Mouse (Mus musculus): ENCODE data around the gene Senp2. TPM values are rescaled to one million over a fixed set of nuclear protein-coding genes. Genes with fewer than 3 reads are reported as not detected.

The Senp2 gene
- polyA plus RNA-seq, 1 experiment from 2014 or later, result 70.5 TPM

GRCm38 (mm10) chr16:22043830-22044229 lies 34.5 kb downstream of the Senp2 start:
- WGBS, result 93% methylated on average over 4 of the region's 4 CpGs
- H3K36me3 ChIP-seq (replicated peaks), result peaks cover 95% of the 10 kb centered on the region
- H3K4me3 ChIP-seq, result no peak overlapping the region
- no peaks in the 10 kb centered on the region for H3K27me3 ChIP-seq (ENCODE audit: poor library complexity, severe bottlenecking)
- no peaks in the 10 kb centered on the region for H3K4me1 ChIP-seq
- H3K9me3 ChIP-seq, result no peaks in the 10 kb centered on the region
- no peak overlapping the region for H3K27ac ChIP-seq
- DNase-seq (ENCODE audit: extremely low spot score, low spot score), result no peak

- H3K27ac ChIP-seq, result no peak overlapping the region
- H3K4me3 ChIP-seq, result no peak overlapping the region
- no peaks in the 10 kb centered on the region for H3K27me3 ChIP-seq (ENCODE audit: poor library complexity, severe bottlenecking)
- 92% methylated on average over 3 of the region's 3 CpGs for WGBS
- no peak for DNase-seq (ENCODE audit: extremely low spot score, low spot score)
- no peaks in the 10 kb centered on the region for H3K4me1 ChIP-seq
- H3K36me3 ChIP-seq (replicated peaks), result peaks cover 82% of the 10 kb centered on the region
- no peaks in the 10 kb centered on the region for H3K9me3 ChIP-seq
Measured at GRCm38 (mm10) chr16:22045930-22046329, 36.6 kb downstream of the Senp2 start.

- Histone ChIP-seq H3K27ac (no peak overlapping the region), H3K27me3 (ENCODE audit: poor library complexity, severe bottlenecking) (no peaks in the 10 kb centered on the region), H3K36me3 (replicated peaks) (peaks cover 72% of the 10 kb centered on the region), H3K4me1 (no peaks in the 10 kb centered on the region), H3K9me3 (no peaks in the 10 kb centered on the region), H3K4me3 (no peak overlapping the region)
- DNase-seq (ENCODE audit: extremely low spot score, low spot score), result no peak
- 95% methylated on average over 10 of the region's 10 CpGs for whole genome bisulfite sequencing
Measured at GRCm38 (mm10) chr16:22046739-22047366, 37.6 kb downstream of the Senp2 start.

- peaks cover 8% of the 10 kb centered on the region; the same call in 1 of the 2 replicates for H3K9me3 ChIP-seq
- 95% methylated on average over 21 of the region's 21 CpGs for WGBS
Measured at GRCm38 (mm10) chr16:22053411-22053810, 44.1 kb downstream of the Senp2 start.

GRCm38 (mm10) chr16:22057498-22057897 lies 48.2 kb downstream of the Senp2 start:
- Histone ChIP-seq H3K27ac (no peak overlapping the region), H3K4me3 (no peak overlapping the region), H3K4me1 (no peaks in the 10 kb centered on the region), H3K36me3 (replicated peaks) (peaks cover 72% of the 10 kb centered on the region), H3K27me3 (ENCODE audit: poor library complexity, severe bottlenecking) (no peaks in the 10 kb centered on the region), H3K9me3 (peaks cover 8% of the 10 kb centered on the region; the same call in 1 of the 2 replicates)
- no peak for DNase-seq (ENCODE audit: extremely low spot score, low spot score)
- WGBS, result 89% methylated on average over 6 of the region's 6 CpGs

More at GRCm38 (mm10) chr16:22053411-22053810, 44.1 kb downstream of the Senp2 start:
- Histone ChIP-seq H3K27ac (no peak overlapping the region), H3K4me1 (no peaks in the 10 kb centered on the region), H3K4me3 (no peak overlapping the region), H3K27me3 (ENCODE audit: poor library complexity, severe bottlenecking) (no peaks in the 10 kb centered on the region), H3K36me3 (replicated peaks) (peaks cover 45% of the 10 kb centered on the region)
- DNase-seq (ENCODE audit: extremely low spot score, low spot score), result no peak

GRCm38 (mm10) chr16:22058871-22059270 lies 49.6 kb downstream of the Senp2 start:
- Histone ChIP-seq H3K4me1 (no peaks in the 10 kb centered on the region), H3K36me3 (replicated peaks) (peaks cover 79% of the 10 kb centered on the region), H3K27ac (no peak overlapping the region), H3K4me3 (no peak overlapping the region), H3K27me3 (ENCODE audit: poor library complexity, severe bottlenecking) (no peaks in the 10 kb centered on the region), H3K9me3 (peaks cover 3% of the 10 kb centered on the region; the same call in 1 of the 2 replicates)
- WGBS, result 96% methylated on average over 7 of the region's 7 CpGs
- no peak for DNase-seq (ENCODE audit: extremely low spot score, low spot score)

GRCm38 (mm10) chr16:22060416-22060815 lies 51.1 kb downstream of the Senp2 start:
- no peaks in the 10 kb centered on the region for H3K4me1 ChIP-seq
- DNase-seq (ENCODE audit: extremely low spot score, low spot score), result no peak
- H3K27me3 ChIP-seq (ENCODE audit: poor library complexity, severe bottlenecking), result no peaks in the 10 kb centered on the region
- no peak overlapping the region for H3K4me3 ChIP-seq
- peaks cover 85% of the 10 kb centered on the region for H3K36me3 ChIP-seq (replicated peaks)
- H3K27ac ChIP-seq, result no peak overlapping the region
- 96% methylated on average over 10 of the region's 10 CpGs for WGBS
- H3K9me3 ChIP-seq, result no peaks in the 10 kb centered on the region

GRCm38 (mm10) chr16:22061555-22062160 lies 52.4 kb downstream of the Senp2 start:
- Histone ChIP-seq H3K27ac (no peak overlapping the region), H3K4me1 (no peaks in the 10 kb centered on the region), H3K36me3 (replicated peaks) (peaks cover 96% of the 10 kb centered on the region), H3K4me3 (no peak overlapping the region), H3K27me3 (ENCODE audit: poor library complexity, severe bottlenecking) (no peaks in the 10 kb centered on the region), H3K9me3 (no peaks in the 10 kb centered on the region)
- no peak for DNase-seq (ENCODE audit: extremely low spot score, low spot score)
- WGBS, result 90% methylated on average over 14 of the region's 14 CpGs

GRCm38 (mm10) chr16:22062284-22062683 lies 53.0 kb downstream of the Senp2 start:
- Histone ChIP-seq H3K4me3 (no peak overlapping the region), H3K4me1 (no peaks in the 10 kb centered on the region), H3K27ac (no peak overlapping the region), H3K27me3 (ENCODE audit: poor library complexity, severe bottlenecking) (no peaks in the 10 kb centered on the region), H3K9me3 (no peaks in the 10 kb centered on the region), H3K36me3 (replicated peaks) (peaks cover 96% of the 10 kb centered on the region)
- 82% methylated on average over 4 of the region's 4 CpGs for WGBS
- no peak for DNase-seq (ENCODE audit: extremely low spot score, low spot score)

- no peaks in the 10 kb centered on the region for H3K9me3 ChIP-seq
- H3K4me3 ChIP-seq, result no peak overlapping the region
- H3K4me1 ChIP-seq, result no peaks in the 10 kb centered on the region
- no peak for DNase-seq (ENCODE audit: extremely low spot score, low spot score)
- H3K27ac ChIP-seq, result no peak overlapping the region
- H3K36me3 ChIP-seq (replicated peaks), result peaks cover 100% of the 10 kb centered on the region
- H3K27me3 ChIP-seq (ENCODE audit: poor library complexity, severe bottlenecking), result no peaks in the 10 kb centered on the region
Measured at GRCm38 (mm10) chr16:22065536-22065935, 56.3 kb downstream of the Senp2 start.

- DNase-seq (ENCODE audit: extremely low spot score, low spot score), result no peak
- no peaks in the 10 kb centered on the region for H3K9me3 ChIP-seq
- peaks cover 100% of the 10 kb centered on the region for H3K36me3 ChIP-seq (replicated peaks)
- H3K4me1 ChIP-seq, result no peaks in the 10 kb centered on the region
- no peak overlapping the region for H3K4me3 ChIP-seq
- no peaks in the 10 kb centered on the region for H3K27me3 ChIP-seq (ENCODE audit: poor library complexity, severe bottlenecking)
- no peak overlapping the region for H3K27ac ChIP-seq
- WGBS, result 95% methylated on average over 8 of the region's 8 CpGs
Measured at GRCm38 (mm10) chr16:22067406-22067805, 58.1 kb downstream of the Senp2 start.

GRCm38 (mm10) chr16:22071361-22071760 lies 62.1 kb downstream of the Senp2 start:
- Histone ChIP-seq H3K27ac (no peak overlapping the region), H3K27me3 (ENCODE audit: poor library complexity, severe bottlenecking) (no peaks in the 10 kb centered on the region), H3K36me3 (replicated peaks) (peaks cover 99% of the 10 kb centered on the region), H3K4me1 (peaks cover 9% of the 10 kb centered on the region), H3K4me3 (no peak overlapping the region), H3K9me3 (no peaks in the 10 kb centered on the region)
- 82% methylated on average over 7 of the region's 7 CpGs for whole genome bisulfite sequencing
- no peak for DNase-seq (ENCODE audit: extremely low spot score, low spot score)

GRCm38 (mm10) chr16:22075067-22075466 lies 65.8 kb downstream of the Senp2 start:
- no peaks in the 10 kb centered on the region for H3K9me3 ChIP-seq
- H3K27me3 ChIP-seq (ENCODE audit: poor library complexity, severe bottlenecking), result no peaks in the 10 kb centered on the region
- H3K36me3 ChIP-seq (replicated peaks), result peaks cover 99% of the 10 kb centered on the region
- H3K27ac ChIP-seq, result no peak overlapping the region
- H3K4me1 ChIP-seq, result peaks cover 17% of the 10 kb centered on the region
- DNase-seq (ENCODE audit: extremely low spot score, low spot score), result no peak
- 83% methylated on average over 6 of the region's 6 CpGs for WGBS
- no peak overlapping the region for H3K4me3 ChIP-seq
